Mouse (Mus musculus): ENCODE results near the gene Gm11146.

The Gm11146 gene

GRCm38 (mm10) chr16:77556446-77557105 is 45.3 kb downstream of the Gm11146 start:
- DNase-seq (ENCODE audit: low read depth, low spot score), result no peak

- no peak for DNase-seq (ENCODE audit: low read depth, low spot score)
Observed at GRCm38 (mm10) chr16:77551051-77551450, 50.8 kb downstream of the Gm11146 start.

Measured in c-Kit-negative CD71-positive TER-119-positive erythroid progenitor cells, embryonic 14.5 days (primary cell).